Mouse (Mus musculus) lung, adult 2 months (tissue): ENCODE measurements at regions not wholly inside any gene's neighbourhood (a gene's known extent, or its start where the extent isn't known, plus 50 kb on each side); places are given as distances from the start of the nearest gene placed in this dataset.

ENCODE experiments used
- CTCF ChIP-seq: fragments of 200-500 bp; IDR thresholded peaks from 2 replicates; pipeline ENCODE4 v1.5.1; 2011; ENCODE audit warnings: mild to moderate bottlenecking, low read length, control low read depth; ENCODE audit not compliant: insufficient read depth
- POLR2A ChIP-seq: fragments of 200-500 bp; IDR thresholded peaks from 2 replicates; pipeline ENCODE4 v1.6.1; 2011; ENCODE audit warnings: low read depth, mild to moderate bottlenecking, control low read depth, low read length, borderline replicate concordance; ENCODE audit errors: extremely low read depth

- TF ChIP-seq CTCF (no peak), POLR2A (no peak)
These were observed 607.2 kb downstream of the Zfp706 start for GRCm38 (mm10) chr15:36400311-36400840.
